Mouse (Mus musculus): ENCODE data around the gene Dgke.
"Not testable (repeated sequence)": the region's sequence is repeated elsewhere in the genome, so short reads cannot be mapped to it uniquely, and the experiment has no call there.

Dgke gene

GRCm38 (mm10) chr11:89002068-89002467, 64.6 kb downstream of the Dgke start:
- no peak for DNase-seq (ENCODE audit: low spot score)

DNA sequence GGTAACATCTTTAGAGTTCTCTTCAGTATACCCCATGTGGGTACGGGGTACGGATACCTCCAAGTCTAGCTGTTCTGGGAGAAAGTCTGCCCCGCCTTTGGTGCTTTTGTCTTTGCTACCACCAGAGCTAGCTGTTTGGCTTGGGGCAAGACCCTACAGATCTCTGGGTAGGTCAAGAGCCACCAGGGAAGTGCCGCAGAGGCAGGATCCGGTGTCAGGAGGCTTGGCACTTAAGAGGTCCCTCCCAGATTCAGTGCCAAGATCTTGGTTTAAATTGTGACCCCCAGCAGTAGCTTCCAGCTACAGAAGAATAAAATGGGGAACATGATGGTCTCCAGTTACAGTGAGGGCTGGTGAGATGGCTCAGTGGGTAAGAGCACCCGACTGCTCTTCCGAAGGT, 65.1 kb downstream of the Dgke start:
- no peak for DNase-seq (ENCODE audit: low spot score)

- no peak for DNase-seq (ENCODE audit: low spot score)
Observed at GRCm38 (mm10) chr11:89000527-89000819, 66.2 kb downstream of the Dgke start.

GRCm38 (mm10) chr11:88999723-89000526, 66.7 kb downstream of the Dgke start:
- DNase-seq (ENCODE audit: low spot score), result peak; percentile 18

- DNase-seq (ENCODE audit: low spot score), result peak; percentile 84
Observed at GRCm38 (mm10) chr11:88998974-88999722, 67.5 kb downstream of the Dgke start, which contains the start of gene Trim25. TSS of gene Trim25 (plus strand) at chr11:88999376.

- DNase-seq (ENCODE audit: low spot score), result no peak
Observed at GRCm38 (mm10) chr11:88998406-88998805, 68.2 kb downstream of the Dgke start.

DNA sequence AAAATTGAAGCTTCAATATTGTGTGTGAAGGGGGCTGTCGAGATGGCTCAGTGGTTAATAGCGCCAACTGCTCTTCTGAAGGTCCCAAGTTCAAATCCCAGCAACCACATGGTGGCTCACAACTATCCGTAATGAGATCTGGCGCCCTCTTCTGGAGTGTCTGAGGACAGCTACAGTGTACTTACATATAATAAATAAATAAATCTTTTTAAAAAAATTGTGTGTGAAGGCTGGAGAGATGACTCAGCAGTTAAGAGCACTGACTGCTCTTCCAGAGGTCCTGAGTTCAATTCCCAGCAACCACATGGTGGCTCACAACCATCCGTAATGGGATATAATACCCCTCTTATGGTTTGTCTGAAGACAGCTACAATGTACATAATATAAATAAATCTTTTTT, 69.3 kb downstream of the Dgke start:
- not testable (repeated sequence) for DNase-seq (ENCODE audit: low spot score)

DNA sequence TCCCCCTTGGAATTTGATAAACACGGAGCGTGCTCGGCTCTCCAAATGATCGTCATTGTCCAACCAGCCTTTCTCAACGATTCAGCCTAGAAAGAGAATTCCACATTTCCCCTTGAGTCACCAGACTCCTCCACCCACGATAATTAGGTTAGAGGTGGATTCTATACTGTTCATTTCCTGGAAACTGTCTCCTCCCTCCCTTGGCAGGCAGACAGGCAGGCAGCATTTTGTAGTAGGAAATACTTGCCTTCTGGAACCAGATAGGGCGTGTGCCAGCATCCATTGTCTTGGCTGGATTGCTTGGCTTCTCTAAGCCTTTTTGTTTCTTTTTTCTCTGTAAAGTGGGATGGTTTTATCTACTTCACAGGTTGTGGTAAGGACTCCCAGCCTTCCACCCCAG, 70.2 kb downstream of the Dgke start:
- DNase-seq (ENCODE audit: low spot score), result no peak

DNA sequence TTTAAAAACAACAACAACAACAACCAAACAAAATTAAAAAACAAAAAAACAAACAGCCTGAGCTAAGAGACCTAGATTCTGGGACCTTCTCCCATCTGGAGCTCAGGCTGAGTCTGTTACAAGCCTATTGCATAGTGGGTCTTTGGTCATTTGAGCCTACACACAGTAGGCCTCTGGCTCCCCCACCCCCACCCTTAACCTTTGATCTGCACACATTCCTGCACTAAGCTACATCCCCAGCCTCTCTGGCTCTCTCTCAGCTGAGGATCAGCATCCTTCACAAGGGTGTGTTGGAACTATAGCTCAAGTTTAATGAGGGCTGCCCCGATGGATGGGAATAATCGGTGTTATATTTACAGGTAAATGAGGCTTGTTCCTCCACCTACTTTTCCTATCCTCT, 71.0 kb downstream of the Dgke start:
- DNase-seq (ENCODE audit: low spot score), result no peak

GRCm38 (mm10) chr11:88994492-88994891, 72.2 kb downstream of the Dgke start:
- DNase-seq (ENCODE audit: low spot score), result no peak

DNA sequence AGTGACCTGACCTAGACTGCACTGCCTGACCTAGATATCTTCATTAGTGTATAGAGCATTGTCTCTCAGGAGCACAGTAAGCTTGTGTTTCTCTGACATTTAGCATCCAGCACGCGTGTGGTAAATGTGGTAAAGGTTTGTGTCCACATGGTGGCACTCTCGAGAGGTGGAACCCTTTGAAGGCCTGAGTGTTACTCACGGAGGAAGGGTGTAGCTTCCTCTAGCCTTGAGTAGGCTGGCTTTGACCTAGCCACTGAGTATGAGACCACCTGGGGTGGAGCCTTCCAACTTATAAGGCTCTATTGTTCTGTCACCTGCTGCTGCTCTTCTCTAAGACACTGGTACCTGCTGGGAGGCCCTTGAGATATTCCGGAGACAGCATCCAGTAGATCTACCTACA, 73.0 kb downstream of the Dgke start:
- DNase-seq (ENCODE audit: low spot score), result peak; percentile 47

DNA sequence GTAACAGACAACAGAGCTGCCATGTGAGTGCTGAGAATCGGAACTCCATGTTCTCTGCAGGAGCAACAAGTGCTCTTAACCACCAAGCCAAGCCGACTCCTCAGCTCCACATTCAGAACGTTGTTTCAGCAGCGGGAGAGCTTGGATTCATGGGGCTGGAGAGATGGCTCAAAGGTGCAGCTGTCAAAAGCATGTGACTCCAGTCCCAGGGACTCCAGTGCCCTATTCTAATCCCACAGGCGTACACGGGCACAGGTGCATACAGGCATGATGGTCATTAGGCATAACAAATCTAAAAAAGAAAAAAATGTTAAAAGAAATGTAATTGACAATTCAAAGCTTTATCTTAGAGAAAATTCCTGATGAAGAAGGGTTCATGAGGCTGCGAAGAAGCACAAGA, 73.5 kb downstream of the Dgke start:
- DNase-seq (ENCODE audit: low spot score), result no peak

DNA sequence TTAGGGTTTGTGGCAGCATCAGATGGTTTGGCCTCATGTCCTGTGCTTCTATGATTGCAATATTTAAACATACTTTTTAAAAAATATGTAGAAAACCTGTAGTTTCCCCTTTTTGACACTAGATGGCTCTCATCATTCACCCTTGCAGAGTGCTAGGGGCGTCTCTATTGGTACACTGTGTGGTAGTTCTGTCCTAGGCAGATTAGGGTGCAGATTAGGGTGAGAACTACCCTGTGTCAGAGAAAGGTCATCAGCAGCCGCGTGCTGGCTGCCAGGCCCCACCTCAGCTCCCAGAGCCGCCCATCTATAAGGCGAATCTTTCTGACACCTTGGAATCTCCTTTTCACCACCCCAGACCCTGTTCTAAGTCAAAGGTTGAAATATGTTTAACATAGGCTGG, 77.1 kb downstream of the Dgke start:
- DNase-seq (ENCODE audit: low spot score), result no peak

- DNase-seq (ENCODE audit: low spot score), result no peak
Observed at GRCm38 (mm10) chr11:88988956-88989355, 77.7 kb downstream of the Dgke start.

DNA sequence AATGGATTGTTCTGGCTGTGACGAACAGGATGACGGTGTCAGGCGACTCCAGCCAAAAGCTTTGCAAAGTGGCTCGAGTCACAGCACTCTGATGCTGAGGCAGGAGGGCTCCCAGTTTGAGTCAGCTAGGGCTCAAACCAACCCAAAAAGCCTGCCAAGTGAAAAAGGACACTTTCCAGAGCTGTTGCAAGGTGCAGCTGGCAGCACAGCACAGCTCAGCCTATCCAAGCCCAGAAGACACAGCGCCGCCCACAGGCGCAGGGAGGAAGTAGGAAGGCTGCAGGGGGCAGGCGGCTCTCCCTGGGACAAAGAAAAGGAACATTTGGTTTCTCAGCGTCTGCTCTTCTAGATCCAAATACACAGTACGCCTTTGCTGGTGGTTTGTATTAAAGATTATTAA, 80.0 kb downstream of the Dgke start:
- DNase-seq (ENCODE audit: low spot score), result no peak

Measured in urinary bladder, postnatal 25 days (tissue).